Mouse (Mus musculus) gastrocnemius, postnatal 14 days (tissue): Measurements from ENCODE around the gene Recql. TPM values are rescaled to one million over a fixed set of nuclear protein-coding genes. Genes with fewer than 3 reads are reported as not detected.

Experiments used
- DNase-seq: peaks from one replicate; pipeline ENCODE4 v3.0.0; 2021; ENCODE audit warnings: mixed read lengths
- intact Hi-C: fragments of 180-260 bp; cut with DNase I; formaldehyde crosslinking; loops from one replicate; pipeline ENCODE4 v1.15.1; 2025; ENCODE audit warnings: low total_unique reads
- long read RNA-seq, 2 experiments: library from polyadenylated mRNA; stranded (forward); transcript quantifications; one replicate each; pipeline ENCODE4 v2.0.0; 2021
- total RNA-seq, 2 experiments: library from RNA; stranded (reverse); gene quantifications; 2 replicates each; pipeline ENCODE4 v1.2.3; 2021

The Recql gene
- total RNA-seq, result 1 to 10 TPM; 3.9 to 4.9 TPM
- long read RNA-seq, experiment 1, partial matches to known transcripts, result 0 of 2 reads
- long read RNA-seq, experiment 1, other reads (novel, unspliced or antisense), result 0 of 2 reads
- long read RNA-seq, experiment 2, partial matches to known transcripts, result 0 of 6 reads
- long read RNA-seq, experiment 2, other reads (novel, unspliced or antisense), result 1 of 6 reads

- peak; percentile 97 for DNase-seq
- intact Hi-C loops, result loop anchor here (5.0 kb wide), 1 partner anchor 40 kb away; the partner anchor contains the start of gene Pyroxd1
Observed at GRCm38 (mm10) chr6:142387011-142387754, at the start of gene Recql, which contains the start of gene Golt1b. Recql (minus strand) TSS chr6:142387087. Golt1b (plus strand) TSS chr6:142387221.

- DNase-seq, result no peak
- intact Hi-C loops, result no loop called here
Observed at GRCm38 (mm10) chr6:142429072-142429471, 42.2 kb upstream of the Recql start.

- intact Hi-C loops, result no loop called here
- DNase-seq, result no peak
Observed at GRCm38 (mm10) chr6:142424976-142425375, 38.1 kb upstream of the Recql start.

GRCm38 (mm10) chr6:142414597-142414996 lies 27.7 kb upstream of the Recql start:
- intact Hi-C loops, result no loop called here
- no peak for DNase-seq

- intact Hi-C loops, result no loop called here
- DNase-seq, result no peak
Observed at GRCm38 (mm10) chr6:142413845-142414244, 27.0 kb upstream of the Recql start.

GRCm38 (mm10) chr6:142412906-142413491 lies 26.1 kb upstream of the Recql start, which contains the start of gene Spx:
Spx (plus strand) TSS chr6:142413441.
- intact Hi-C loops, result no loop called here
- DNase-seq, result no peak

GRCm38 (mm10) chr6:142411140-142411539 lies 24.3 kb upstream of the Recql start:
- intact Hi-C loops, result no loop called here
- DNase-seq, result no peak

GRCm38 (mm10) chr6:142395756-142396155 lies 8.9 kb upstream of the Recql start:
- intact Hi-C loops, result loop anchor here (10.0 kb wide), 1 partner anchor 119 kb away; no protein-coding TSS in a partner anchor
- no peak for DNase-seq

- no peak for DNase-seq
- intact Hi-C loops, result loop anchor here (10.0 kb wide), 1 partner anchor 120 kb away; no protein-coding TSS in a partner anchor
Observed at GRCm38 (mm10) chr6:142394669-142395068, 7.8 kb upstream of the Recql start.

GRCm38 (mm10) chr6:142392312-142392711 lies 5.4 kb upstream of the Recql start:
- intact Hi-C loops, result loop anchor here (10.0 kb wide), 1 partner anchor 122 kb away; no protein-coding TSS in a partner anchor
- no peak for DNase-seq

GRCm38 (mm10) chr6:142389101-142389500 lies 2.2 kb upstream of the Recql start:
- intact Hi-C loops, result loop anchor here (5.0 kb wide), 1 partner anchor 42 kb away; the partner anchor contains the start of gene Pyroxd1
- DNase-seq, result no peak

GRCm38 (mm10) chr6:142387755-142388271 lies 926 bp upstream of the Recql start:
- no peak for DNase-seq
- intact Hi-C loops, result loop anchor here (5.0 kb wide), 1 partner anchor 41 kb away; the partner anchor contains the start of gene Pyroxd1

GRCm38 (mm10) chr6:142386285-142387010 lies 439 bp downstream of the Recql start:
- intact Hi-C loops, result loop anchor here (5.0 kb wide), 1 partner anchor 39 kb away; the partner anchor contains the start of gene Pyroxd1
- DNase-seq, result no peak

- no peak for DNase-seq
- intact Hi-C loops, result no loop called here
Observed at GRCm38 (mm10) chr6:142384521-142384920, 2.4 kb downstream of the Recql start.

GRCm38 (mm10) chr6:142381615-142382014 lies 5.3 kb downstream of the Recql start:
- intact Hi-C loops, result no loop called here
- DNase-seq, result no peak

GRCm38 (mm10) chr6:142379961-142380360 lies 6.9 kb downstream of the Recql start:
- no peak for DNase-seq
- intact Hi-C loops, result no loop called here

GRCm38 (mm10) chr6:142378576-142379330 lies 8.1 kb downstream of the Recql start:
- no peak for DNase-seq
- intact Hi-C loops, result no loop called here

GRCm38 (mm10) chr6:142377081-142377480 lies 9.8 kb downstream of the Recql start:
- no peak for DNase-seq
- intact Hi-C loops, result no loop called here

- intact Hi-C loops, result no loop called here
- DNase-seq, result no peak
Observed at GRCm38 (mm10) chr6:142369568-142369967, 17.3 kb downstream of the Recql start.
